Mouse (Mus musculus): ENCODE results near the gene Eme1.

Gene Eme1

GRCm38 (mm10) chr11:94596311-94596852 lies 57.4 kb downstream of the Eme1 start:
- no peak for DNase-seq
